Mouse (Mus musculus) cerebellum, adult 2 months (tissue): Measurements from ENCODE around the gene Inip.

Experiments used
- CTCF ChIP-seq: fragments of 200-500 bp; IDR thresholded peaks from 2 replicates; pipeline ENCODE4 v1.5.1; 2011; ENCODE audit warnings: low read depth, mild to moderate bottlenecking, control low read depth, low read length, moderate library complexity, borderline replicate concordance; ENCODE audit not compliant: insufficient read depth
- POLR2A ChIP-seq: fragments of 200-500 bp; IDR thresholded peaks from 2 replicates; pipeline ENCODE4 v1.6.1; 2011; ENCODE audit warnings: low read length, control low read depth, borderline replicate concordance; ENCODE audit not compliant: insufficient read depth

DNA sequence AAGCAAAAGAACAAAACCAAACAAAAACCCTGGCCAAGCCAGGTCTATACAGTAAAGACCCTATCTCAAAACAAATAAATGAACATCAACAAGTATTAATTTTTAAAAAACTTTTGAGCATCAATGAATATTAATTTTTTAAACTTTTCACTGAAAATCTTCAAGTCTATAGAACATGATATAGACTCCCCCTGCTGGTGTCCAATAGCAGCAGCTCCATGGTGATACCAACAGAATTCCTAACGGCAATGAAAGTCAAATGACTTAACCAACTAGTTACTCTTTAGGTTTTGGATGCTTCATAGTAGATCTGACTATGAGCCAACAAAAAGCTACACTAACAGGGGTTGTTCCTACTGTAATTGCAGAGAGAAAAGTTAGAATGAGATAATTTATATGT is 20.8 kb downstream of the Inip start:
- TF ChIP-seq POLR2A (no peak), CTCF (no peak)
